8 mouse cellular contexts compared by ENCODE assay signal in the genomic region with DNA sequence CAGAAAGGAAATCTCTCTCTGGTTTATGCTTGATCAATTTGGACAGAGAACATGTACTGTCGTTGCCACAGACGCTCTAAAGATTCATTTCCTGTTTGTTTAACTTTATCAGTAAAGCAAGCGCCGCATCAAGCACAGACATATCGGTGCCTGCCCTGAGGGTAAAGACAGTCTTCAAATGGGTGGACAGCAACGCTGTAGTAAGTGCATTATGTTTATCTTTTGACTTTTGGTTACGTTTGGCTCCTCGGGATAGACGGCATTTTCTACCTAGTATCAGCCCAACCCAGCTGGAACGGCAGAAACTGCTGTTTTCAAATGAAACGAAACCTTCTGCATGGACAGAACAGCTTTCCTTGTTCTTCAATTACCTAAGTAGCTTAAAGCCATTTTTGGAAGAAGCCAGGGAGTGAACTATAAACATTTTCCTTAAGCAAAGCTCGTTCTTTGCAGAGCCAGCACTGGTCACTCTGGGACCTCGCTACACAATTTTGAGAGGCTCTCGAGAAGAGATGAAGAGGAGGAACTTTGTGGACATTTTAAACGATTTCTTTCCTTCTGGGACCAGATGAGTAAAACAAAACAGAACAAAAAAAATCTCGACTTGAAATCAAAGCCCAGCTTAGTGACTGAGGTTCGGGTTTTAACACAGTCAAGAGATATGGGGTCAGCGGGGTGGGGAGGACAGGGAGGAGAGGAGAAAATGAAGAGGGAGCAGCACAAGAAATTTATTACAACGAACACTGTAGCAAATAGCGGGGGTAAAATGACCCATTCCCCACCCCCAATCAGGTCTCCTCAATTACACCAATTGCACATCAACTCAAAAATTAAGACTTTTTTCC.
DNase-seq lines count a peak whose midpoint lies in the region; ATAC-seq and TF ChIP-seq lines count a peak whose summit lies in the region.

No protein-coding gene starts in this region.

- no peak for TF ChIP-seq CTCF in heart, postnatal 0 days (IDR thresholded peaks at IDR 0.05; ENCODE audit: low read depth)

- no peaks in the 10 kb centered on the region for H3K36me3 ChIP-seq in heart, postnatal 0 days (replicated peaks; ENCODE audit: control insufficient read depth, insufficient read depth, low read length)
- no peaks in the 10 kb centered on the region for H3K36me3 ChIP-seq in liver, embryonic 16.5 days (ENCODE audit: control insufficient read depth, insufficient read depth)

- no peaks in the 10 kb centered on the region for H3K4me1 ChIP-seq in heart, postnatal 0 days (ENCODE audit: control insufficient read depth, insufficient read depth)
- no peaks in the 10 kb centered on the region for H3K4me1 ChIP-seq in liver, embryonic 16.5 days (ENCODE audit: control insufficient read depth, low read depth, low read length)

- peak overlapping the region; percentile 58 for H3K4me2 ChIP-seq in heart, postnatal 0 days (ENCODE audit: low read depth, low read length)
- peak overlapping the region; percentile 41 for H3K4me2 ChIP-seq in liver, embryonic 16.5 days (ENCODE audit: low read depth, low read length)

- TF ChIP-seq EP300 in heart, postnatal 0 days (IDR thresholded peaks at IDR 0.05; ENCODE audit: low read depth): no peak

- no peak for DNase-seq in frontal cortex, postnatal 10 days (ENCODE audit: low spot score in 2 of 2)
- DNase-seq in adrenal gland, postnatal 10 days: peak; percentile 36
- DNase-seq in heart, postnatal 0 days (ENCODE audit: low spot score): no peak
- DNase-seq in right cerebral cortex, adult 2 months (ENCODE audit: low spot score in 2 of 2): no peak
- DNase-seq in left cerebral cortex, postnatal 36 days (ENCODE audit: low spot score in 2 of 2): no peak
- no peak for DNase-seq in cerebellum, adult 11-12 months

- H3K9ac ChIP-seq in heart, postnatal 0 days (replicated peaks; ENCODE audit: low read depth, low read length): peak overlapping the region; percentile 54
- H3K9ac ChIP-seq in liver, embryonic 16.5 days (ENCODE audit: low read depth, low read length): no peak overlapping the region

- 32% methylated on average over 20 of the region's 20 CpGs for WGBS in heart, postnatal 0 days
- 25% methylated on average over 20 of the region's 20 CpGs for WGBS in liver, embryonic 16.5 days (ENCODE audit: insufficient replicate concordance)

- H3K4me3 ChIP-seq in heart, postnatal 0 days (ENCODE audit: low read depth, low read length): peak overlapping the region; percentile 48
- peak overlapping the region; percentile 25 for H3K4me3 ChIP-seq in liver, embryonic 16.5 days (ENCODE audit: low read depth, low read length)

- H3K9me3 ChIP-seq in heart, postnatal 0 days (replicated peaks; ENCODE audit: control insufficient read depth, low read length): no peaks in the 10 kb centered on the region
- H3K9me3 ChIP-seq in liver, embryonic 16.5 days (replicated peaks; ENCODE audit: control insufficient read depth, low read length): no peaks in the 10 kb centered on the region

- no peaks in the 10 kb centered on the region for H3K27me3 ChIP-seq in heart, postnatal 0 days (ENCODE audit: control insufficient read depth, insufficient read depth, low read length)
- no peaks in the 10 kb centered on the region for H3K27me3 ChIP-seq in liver, embryonic 16.5 days (ENCODE audit: control insufficient read depth, insufficient read depth, low read depth, low read length)

- peak overlapping the region; percentile 70 for H3K27ac ChIP-seq in heart, postnatal 0 days (ENCODE audit: low read depth)
- H3K27ac ChIP-seq in liver, embryonic 16.5 days (ENCODE audit: low read length): no peak overlapping the region

- intact Hi-C loops in left cerebral cortex, postnatal 36 days (cut with DNase I): no loop called here

- peak; percentile 50 for ATAC-seq in frontal cortex, adult (ENCODE audit: low TSS enrichment)
- no peak for ATAC-seq in heart, postnatal 0 days (ENCODE audit: insufficient read depth, low read depth)
- no peak for ATAC-seq in liver, embryonic 16.5 days (ENCODE audit: low read depth)
